Mouse (Mus musculus) activated CD4-positive, CD25-positive, alpha-beta regulatory T cell (primary cell): Measurements from ENCODE around the gene Rnf11. TPM values are rescaled to one million over a fixed set of nuclear protein-coding genes. Genes with fewer than 3 reads are reported as not detected.

Experiments used
- polyA plus RNA-seq, 2 experiments: library from polyadenylated mRNA; unstranded; fragments of 100-300 nt; shearing (Covaris generic); gene quantifications; one replicate each; pipeline ENCODE4 v1.2.1; 2017

Gene Rnf11
- polyA plus RNA-seq = 10 to 100 TPM; 39.7 to 44.0 TPM

GRCm38 (mm10) chr4:109484621-109485020 is at the start of gene Rnf11:
Gene Rnf11, minus strand, starts transcription at chr4:109484728.

GRCm38 (mm10) chr4:109531111-109531510 is 46.6 kb upstream of the Rnf11 start, which contains the start of gene 4930522H14Rik:
Gene 4930522H14Rik, minus strand, starts transcription at chr4:109531297.

GRCm38 (mm10) chr4:109406486-109407175 is 77.9 kb downstream of the Rnf11 start, which contains the start of gene Ttc39a:
Gene Ttc39a, plus strand, starts transcription at chr4:109406623.

Other genes with a start within 250 kb of the Rnf11 start
- 100 to 1,000 TPM in 1 of 2 experiments, 10 to 100 TPM in 1; 98.2 to 111 TPM for gene Eps15, start 204.5 kb downstream of the Rnf11 start, polyA plus RNA-seq
- gene Ttc39a, start 78.1 kb downstream of the Rnf11 start, polyA plus RNA-seq = under 1 TPM; 0.07 to 0.26 TPM
- not detected for gene 4930522H14Rik, start 46.6 kb upstream of the Rnf11 start, polyA plus RNA-seq
- gene Cdkn2c, start 182.5 kb upstream of the Rnf11 start, polyA plus RNA-seq = 10 to 100 TPM; 19.2 to 26.6 TPM
- 10 to 100 TPM; 35.0 to 38.0 TPM for gene Faf1, start 191.9 kb upstream of the Rnf11 start, polyA plus RNA-seq